Mouse (Mus musculus): ENCODE measurements at regions not wholly inside any gene's neighbourhood (a gene's known extent, or its start where the extent isn't known, plus 50 kb on each side); places are given as distances from the start of the nearest gene placed in this dataset.

- Histone ChIP-seq H3K9ac (ENCODE audit: low read length) (no peak overlapping the region), H3K4me2 (ENCODE audit: low read depth, low read length) (no peak overlapping the region), H3K27me3 (ENCODE audit: control insufficient read depth, insufficient read depth, low read length) (no peaks in the 10 kb centered on the region), H3K9me3 (replicated peaks; ENCODE audit: control insufficient read depth, low read length) (no peaks in the 10 kb centered on the region), H3K27ac (ENCODE audit: low read length) (no peak overlapping the region), H3K4me3 (replicated peaks; ENCODE audit: low read length) (no peak overlapping the region), H3K4me1 (ENCODE audit: control insufficient read depth, insufficient read depth, low read length) (peaks cover 3% of the 10 kb centered on the region; the same call in 1 of the 2 replicates), H3K36me3 (ENCODE audit: control insufficient read depth, insufficient read depth, low read length) (no peaks in the 10 kb centered on the region)
- ATAC-seq (ENCODE audit: insufficient read depth, low FRiP score) = no peak
- 86% methylated on average over 2 of the region's 2 CpGs for WGBS
Measured at GRCm38 (mm10) chr11:65638211-65638610, 149.9 kb downstream of the Map2k4 start.

DNA sequence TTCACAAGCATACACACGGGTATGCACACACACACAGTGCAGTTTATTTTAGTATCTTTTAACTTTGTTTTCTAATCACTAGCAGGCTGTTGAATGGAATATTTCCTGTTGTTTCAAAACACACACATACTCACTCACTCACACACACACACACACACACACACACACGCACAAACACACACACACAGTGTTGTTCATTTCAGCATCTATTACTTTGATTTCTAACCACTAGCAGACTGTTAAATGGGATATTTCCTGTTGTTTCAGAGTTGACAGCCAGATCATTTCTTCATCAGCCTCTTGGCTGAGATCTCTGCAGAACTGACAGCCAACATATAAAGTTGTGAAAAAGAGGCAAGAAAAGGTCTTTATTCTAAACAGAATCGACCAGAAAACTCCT lies 150.9 kb downstream of the Map2k4 start:
- no peaks in the 10 kb centered on the region for H3K36me3 ChIP-seq (ENCODE audit: control insufficient read depth, insufficient read depth, low read length)
- H3K4me2 ChIP-seq (ENCODE audit: low read depth, low read length) = no peak overlapping the region
- WGBS = 67% methylated on average over 3 of the region's 3 CpGs
- peaks cover 3% of the 10 kb centered on the region; the same call in 1 of the 2 replicates for H3K4me1 ChIP-seq (ENCODE audit: control insufficient read depth, insufficient read depth, low read length)
- H3K9me3 ChIP-seq (replicated peaks; ENCODE audit: control insufficient read depth, low read length) = no peaks in the 10 kb centered on the region
- no peak overlapping the region for H3K4me3 ChIP-seq (replicated peaks; ENCODE audit: low read length)
- H3K9ac ChIP-seq (ENCODE audit: low read length) = no peak overlapping the region
- H3K27ac ChIP-seq (ENCODE audit: low read length) = no peak overlapping the region
- H3K27me3 ChIP-seq (ENCODE audit: control insufficient read depth, insufficient read depth, low read length) = no peaks in the 10 kb centered on the region
- ATAC-seq (ENCODE audit: insufficient read depth, low FRiP score) = no peak

DNA sequence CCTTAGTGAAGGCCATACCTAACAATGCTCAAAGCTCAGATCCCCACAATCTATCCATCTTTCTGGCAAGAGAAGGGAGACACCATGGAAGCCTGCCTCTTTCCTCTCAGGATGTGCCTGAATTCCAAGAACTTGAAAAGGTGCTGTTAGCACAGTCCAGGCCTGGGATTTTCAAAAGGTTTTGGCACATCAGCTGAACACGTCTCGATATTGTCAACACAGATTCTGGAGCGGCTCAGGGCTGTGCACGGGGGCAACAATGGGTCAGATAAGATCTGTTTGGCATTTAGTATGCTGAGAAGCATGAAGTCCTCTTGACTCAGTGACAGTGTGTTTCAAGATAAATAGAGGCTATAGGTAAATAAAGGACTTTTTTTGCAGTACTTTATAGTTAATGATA lies 152.8 kb downstream of the Map2k4 start:
- no peak overlapping the region for H3K9ac ChIP-seq (ENCODE audit: low read length)
- H3K27me3 ChIP-seq (ENCODE audit: control insufficient read depth, insufficient read depth, low read length) = no peaks in the 10 kb centered on the region
- no peak overlapping the region for H3K4me3 ChIP-seq (replicated peaks; ENCODE audit: low read length)
- H3K4me2 ChIP-seq (ENCODE audit: low read depth, low read length) = no peak overlapping the region
- H3K4me1 ChIP-seq (ENCODE audit: control insufficient read depth, insufficient read depth, low read length) = peaks cover 3% of the 10 kb centered on the region; the same call in 1 of the 2 replicates
- no peaks in the 10 kb centered on the region for H3K36me3 ChIP-seq (ENCODE audit: control insufficient read depth, insufficient read depth, low read length)
- WGBS = 49% methylated on average over 4 of the region's 4 CpGs
- no peaks in the 10 kb centered on the region for H3K9me3 ChIP-seq (replicated peaks; ENCODE audit: control insufficient read depth, low read length)
- H3K27ac ChIP-seq (ENCODE audit: low read length) = 0 out of 2 replicates have a peak overlapping the region, but pooled peaks have one; percentile 16
- peak; percentile 71 for ATAC-seq (ENCODE audit: insufficient read depth, low FRiP score)

DNA sequence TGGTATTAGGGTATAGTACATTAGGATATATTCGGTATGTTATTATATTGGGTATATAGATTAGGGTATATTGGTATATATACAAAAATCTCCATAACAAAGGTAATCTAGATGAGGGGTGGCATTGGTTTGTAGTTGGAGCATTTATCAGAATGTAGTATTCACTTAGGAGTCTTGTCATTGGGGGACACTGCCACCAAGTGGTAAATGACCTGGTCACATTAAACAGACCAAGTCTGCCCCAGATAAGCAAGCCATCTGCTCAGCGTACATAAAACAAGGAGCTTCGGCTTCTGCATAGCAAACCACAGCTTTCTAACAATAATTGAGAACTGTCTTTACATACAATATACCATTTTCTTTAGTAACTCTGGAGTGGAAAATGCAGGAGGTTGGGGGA lies 156.9 kb downstream of the Map2k4 start:
- H3K36me3 ChIP-seq (ENCODE audit: control insufficient read depth, insufficient read depth, low read length) = no peaks in the 10 kb centered on the region
- ATAC-seq (ENCODE audit: insufficient read depth, low FRiP score) = no peak
- no peak overlapping the region for H3K4me2 ChIP-seq (ENCODE audit: low read depth, low read length)
- 54% methylated on average over 3 of the region's 3 CpGs for WGBS
- no peaks in the 10 kb centered on the region for H3K9me3 ChIP-seq (replicated peaks; ENCODE audit: control insufficient read depth, low read length)
- no peak overlapping the region for H3K4me3 ChIP-seq (replicated peaks; ENCODE audit: low read length)
- H3K27me3 ChIP-seq (ENCODE audit: control insufficient read depth, insufficient read depth, low read length) = no peaks in the 10 kb centered on the region
- peaks cover 3% of the 10 kb centered on the region; the same call in 1 of the 2 replicates for H3K4me1 ChIP-seq (ENCODE audit: control insufficient read depth, insufficient read depth, low read length)
- no peak overlapping the region for H3K27ac ChIP-seq (ENCODE audit: low read length)
- no peak overlapping the region for H3K9ac ChIP-seq (ENCODE audit: low read length)

DNA sequence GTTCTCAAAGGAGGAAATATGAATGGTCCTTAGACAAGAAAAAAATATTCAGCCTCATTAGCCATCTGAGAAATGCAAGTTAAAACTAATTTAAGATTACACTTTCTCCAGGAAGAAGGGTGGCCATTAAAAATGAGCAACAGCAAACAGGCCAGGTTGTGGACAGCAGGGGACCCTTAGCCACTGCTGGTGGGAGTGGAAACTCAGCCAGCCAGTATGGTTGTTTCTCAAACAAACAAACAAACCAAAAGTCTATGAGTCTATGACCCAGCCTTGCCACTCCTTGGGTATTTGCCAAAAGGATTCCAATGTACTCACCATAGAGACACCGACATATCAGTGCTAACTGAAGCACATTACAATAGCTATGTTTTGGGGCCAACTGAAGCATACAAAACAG lies 157.7 kb downstream of the Map2k4 start:
- H3K36me3 ChIP-seq (ENCODE audit: control insufficient read depth, insufficient read depth, low read length) = no peaks in the 10 kb centered on the region
- ATAC-seq (ENCODE audit: insufficient read depth, low FRiP score) = no peak

DNA sequence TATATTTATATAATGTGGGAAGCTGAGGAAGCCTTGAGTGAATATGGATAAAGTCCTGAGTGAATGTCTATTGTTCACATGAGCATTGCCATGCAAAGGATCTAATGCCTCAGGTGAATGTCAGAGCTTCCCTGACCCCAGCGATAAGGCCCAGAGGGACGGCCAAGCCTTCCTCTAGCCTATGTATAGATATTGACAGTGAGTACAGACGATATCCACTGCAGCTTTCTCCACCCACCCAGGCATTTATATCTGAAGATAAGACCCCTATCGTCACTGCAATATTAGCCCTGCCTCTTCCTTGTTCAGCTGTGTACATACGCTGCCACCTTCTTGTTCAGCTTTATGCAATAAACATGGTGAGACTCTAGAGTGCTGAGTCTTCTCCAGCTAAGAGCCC lies 158.8 kb downstream of the Map2k4 start:
- Histone ChIP-seq H3K4me1 (ENCODE audit: control insufficient read depth, insufficient read depth, low read length) (no peaks in the 10 kb centered on the region), H3K9ac (ENCODE audit: low read length) (no peak overlapping the region), H3K27ac (ENCODE audit: low read length) (no peak overlapping the region), H3K9me3 (replicated peaks; ENCODE audit: control insufficient read depth, low read length) (no peaks in the 10 kb centered on the region), H3K4me3 (replicated peaks; ENCODE audit: low read length) (no peak overlapping the region), H3K4me2 (ENCODE audit: low read depth, low read length) (no peak overlapping the region), H3K36me3 (ENCODE audit: control insufficient read depth, insufficient read depth, low read length) (no peaks in the 10 kb centered on the region), H3K27me3 (ENCODE audit: control insufficient read depth, insufficient read depth, low read length) (no peaks in the 10 kb centered on the region)
- ATAC-seq (ENCODE audit: insufficient read depth, low FRiP score) = no peak
- 85% methylated on average over 5 of the region's 5 CpGs for WGBS

More for the DNA sequence above, 157.7 kb downstream of the Map2k4 start:
- H3K27me3 ChIP-seq (ENCODE audit: control insufficient read depth, insufficient read depth, low read length) = no peaks in the 10 kb centered on the region
- H3K4me1 ChIP-seq (ENCODE audit: control insufficient read depth, insufficient read depth, low read length) = peaks cover 3% of the 10 kb centered on the region; the same call in 1 of the 2 replicates
- H3K27ac ChIP-seq (ENCODE audit: low read length) = no peak overlapping the region
- no peak overlapping the region for H3K9ac ChIP-seq (ENCODE audit: low read length)
- H3K4me3 ChIP-seq (replicated peaks; ENCODE audit: low read length) = no peak overlapping the region
- H3K9me3 ChIP-seq (replicated peaks; ENCODE audit: control insufficient read depth, low read length) = no peaks in the 10 kb centered on the region
- 86% methylated on average over 1 of the region's 1 CpGs for WGBS
- H3K4me2 ChIP-seq (ENCODE audit: low read depth, low read length) = no peak overlapping the region

DNA sequence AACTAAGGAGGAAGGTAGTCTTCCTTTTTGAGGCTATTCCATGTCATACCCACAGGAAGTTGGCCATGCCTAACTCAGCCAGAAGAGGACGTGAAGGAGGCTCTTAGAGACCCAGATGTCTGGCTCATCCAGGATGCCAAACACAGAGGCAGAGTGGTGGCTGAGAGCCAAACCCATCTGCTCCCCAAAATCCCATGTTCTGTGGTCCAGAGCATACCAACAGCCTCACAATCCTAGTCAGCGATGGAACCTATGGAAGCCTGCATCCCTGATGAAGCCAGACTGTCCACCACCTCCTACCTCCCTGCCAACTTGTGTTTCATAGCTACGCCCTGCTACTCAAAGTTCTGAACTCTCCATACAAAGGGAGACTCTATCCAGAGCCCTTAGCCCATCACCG lies 169.1 kb downstream of the Map2k4 start:
- Histone ChIP-seq H3K9ac (ENCODE audit: low read length) (no peak overlapping the region), H3K27ac (ENCODE audit: low read length) (no peak overlapping the region), H3K27me3 (ENCODE audit: control insufficient read depth, insufficient read depth, low read length) (no peaks in the 10 kb centered on the region), H3K36me3 (ENCODE audit: control insufficient read depth, insufficient read depth, low read length) (no peaks in the 10 kb centered on the region), H3K9me3 (replicated peaks; ENCODE audit: control insufficient read depth, low read length) (no peaks in the 10 kb centered on the region), H3K4me2 (ENCODE audit: low read depth, low read length) (no peak overlapping the region), H3K4me3 (replicated peaks; ENCODE audit: low read length) (no peak overlapping the region), H3K4me1 (ENCODE audit: control insufficient read depth, insufficient read depth, low read length) (no peaks in the 10 kb centered on the region)
- ATAC-seq (ENCODE audit: insufficient read depth, low FRiP score) = no peak
- 91% methylated on average over 4 of the region's 4 CpGs for WGBS

DNA sequence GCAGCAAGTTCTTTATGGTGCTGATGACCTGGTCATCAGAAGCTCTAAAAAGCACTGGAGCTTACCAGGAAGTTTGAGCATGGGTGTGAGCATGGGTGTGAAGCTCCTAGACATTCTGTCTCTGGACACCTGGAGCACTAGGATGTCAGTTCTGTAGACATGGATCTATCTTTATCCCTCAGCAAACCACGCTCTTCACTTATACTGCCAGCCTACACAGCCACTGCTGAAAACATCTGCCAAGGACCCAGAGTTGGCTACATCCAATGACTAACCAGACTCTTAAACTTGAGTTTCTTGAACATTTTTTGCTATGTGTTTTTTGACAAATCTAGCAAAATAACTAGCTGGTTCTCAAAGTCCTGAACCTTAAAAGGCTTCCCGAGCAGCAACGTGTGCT lies 177.6 kb downstream of the Map2k4 start:
- Histone ChIP-seq H3K9me3 (replicated peaks; ENCODE audit: control insufficient read depth, low read length) (no peaks in the 10 kb centered on the region), H3K36me3 (ENCODE audit: control insufficient read depth, insufficient read depth, low read length) (no peaks in the 10 kb centered on the region), H3K4me3 (replicated peaks; ENCODE audit: low read length) (no peak overlapping the region), H3K27me3 (ENCODE audit: control insufficient read depth, insufficient read depth, low read length) (no peaks in the 10 kb centered on the region), H3K4me2 (ENCODE audit: low read depth, low read length) (no peak overlapping the region), H3K9ac (ENCODE audit: low read length) (no peak overlapping the region), H3K4me1 (ENCODE audit: control insufficient read depth, insufficient read depth, low read length) (peaks cover 3% of the 10 kb centered on the region; the same call in 1 of the 2 replicates), H3K27ac (ENCODE audit: low read length) (no peak overlapping the region)
- no peak for ATAC-seq (ENCODE audit: insufficient read depth, low FRiP score)
- 89% methylated on average over 3 of the region's 3 CpGs for WGBS

DNA sequence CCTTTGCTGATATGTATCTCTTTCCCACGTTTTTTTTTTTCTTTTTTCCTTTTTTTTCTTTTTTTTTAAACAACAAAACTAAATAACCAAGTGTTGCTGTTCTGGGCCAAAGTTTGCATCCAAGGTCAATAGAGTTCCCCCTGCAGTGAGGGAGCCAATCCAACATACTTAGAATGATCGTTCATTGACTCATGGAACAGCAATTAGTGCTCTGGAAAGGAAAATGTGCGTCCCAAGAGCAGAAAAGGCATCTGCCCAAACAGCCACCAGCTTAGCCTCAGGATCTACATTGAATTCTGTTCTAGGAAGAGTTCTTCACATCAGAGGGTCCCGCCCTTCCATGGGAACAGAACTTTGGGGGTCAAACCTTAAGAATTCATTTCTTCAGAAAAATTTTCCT lies 179.0 kb downstream of the Map2k4 start:
- WGBS = 66% methylated on average over 4 of the region's 4 CpGs
- H3K36me3 ChIP-seq (ENCODE audit: control insufficient read depth, insufficient read depth, low read length) = no peaks in the 10 kb centered on the region
- no peak for ATAC-seq (ENCODE audit: insufficient read depth, low FRiP score)
- no peak overlapping the region for H3K27ac ChIP-seq (ENCODE audit: low read length)
- no peaks in the 10 kb centered on the region for H3K9me3 ChIP-seq (replicated peaks; ENCODE audit: control insufficient read depth, low read length)
- H3K4me2 ChIP-seq (ENCODE audit: low read depth, low read length) = no peak overlapping the region
- no peaks in the 10 kb centered on the region for H3K27me3 ChIP-seq (ENCODE audit: control insufficient read depth, insufficient read depth, low read length)
- no peak overlapping the region for H3K9ac ChIP-seq (ENCODE audit: low read length)
- H3K4me1 ChIP-seq (ENCODE audit: control insufficient read depth, insufficient read depth, low read length) = peaks cover 3% of the 10 kb centered on the region; the same call in 1 of the 2 replicates
- no peak overlapping the region for H3K4me3 ChIP-seq (replicated peaks; ENCODE audit: low read length)
